Mouse (Mus musculus): ENCODE measurements around the gene Gpr137.
"Not testable (repeated sequence)": the region's sequence is repeated elsewhere in the genome, so short reads cannot be mapped to it uniquely, and the experiment has no call there.

The Gpr137 gene

DNA sequence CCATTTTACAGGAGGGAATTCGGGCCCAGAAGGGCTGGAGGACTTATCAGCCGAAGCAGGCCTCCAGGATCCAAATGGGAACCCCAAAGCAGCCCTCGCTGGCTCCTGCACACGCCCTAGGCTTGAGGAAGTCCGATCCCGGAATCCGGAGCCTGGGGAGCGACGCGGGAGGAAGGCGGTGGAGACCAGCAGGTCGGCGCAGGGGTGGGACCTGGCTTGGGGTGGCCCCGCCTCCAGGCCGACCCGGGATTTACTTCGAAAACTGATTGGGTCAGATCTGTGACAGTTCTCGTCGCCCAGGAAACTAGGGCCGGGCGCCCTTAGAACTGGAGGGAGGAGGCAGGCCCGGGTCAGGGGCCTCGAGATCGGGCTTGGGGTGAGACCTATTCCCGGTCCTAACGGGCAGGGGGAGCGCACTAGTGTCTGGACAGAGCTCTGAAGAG lies at the start of gene Gpr137:
Gene Gpr137 (minus strand): TSS at position 232 of the 443 bp plus-strand sequence.
- DNase-seq (ENCODE audit: low spot score): peak; percentile 95

DNA sequence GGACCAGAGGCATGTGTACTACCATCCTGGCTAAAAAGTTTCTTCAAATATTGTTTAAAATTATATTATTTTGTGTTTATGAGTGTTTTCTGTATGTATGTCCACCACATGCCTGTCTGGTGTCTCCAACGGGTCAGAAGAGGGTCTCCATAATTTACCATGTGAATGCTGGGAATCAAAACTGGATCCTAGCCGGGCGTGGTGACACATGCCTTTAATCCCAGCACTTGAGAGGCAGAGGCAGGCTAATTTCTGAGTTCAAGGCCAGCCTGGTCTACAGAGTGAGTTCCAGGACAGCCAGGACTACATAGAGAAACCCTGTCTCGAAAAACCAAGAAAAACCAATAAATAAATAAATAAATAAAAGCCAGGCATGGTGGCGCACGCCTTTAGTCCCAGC lies 48.9 kb upstream of the Gpr137 start:
- not testable (repeated sequence) for DNase-seq (ENCODE audit: low spot score)

- DNase-seq (ENCODE audit: low spot score): no peak
Observed at GRCm38 (mm10) chr19:6990712-6991111, 48.4 kb upstream of the Gpr137 start.

GRCm38 (mm10) chr19:6989251-6989650 lies 47.0 kb upstream of the Gpr137 start:
- no peak for DNase-seq (ENCODE audit: low spot score)

- no peak for DNase-seq (ENCODE audit: low spot score)
Observed at GRCm38 (mm10) chr19:6987904-6988285, 45.6 kb upstream of the Gpr137 start.

GRCm38 (mm10) chr19:6987061-6987903 lies 45.0 kb upstream of the Gpr137 start, which contains the start of gene Vegfb:
Vegfb (minus strand) TSS chr19:6987651.
- no peak for DNase-seq (ENCODE audit: low spot score)

DNA sequence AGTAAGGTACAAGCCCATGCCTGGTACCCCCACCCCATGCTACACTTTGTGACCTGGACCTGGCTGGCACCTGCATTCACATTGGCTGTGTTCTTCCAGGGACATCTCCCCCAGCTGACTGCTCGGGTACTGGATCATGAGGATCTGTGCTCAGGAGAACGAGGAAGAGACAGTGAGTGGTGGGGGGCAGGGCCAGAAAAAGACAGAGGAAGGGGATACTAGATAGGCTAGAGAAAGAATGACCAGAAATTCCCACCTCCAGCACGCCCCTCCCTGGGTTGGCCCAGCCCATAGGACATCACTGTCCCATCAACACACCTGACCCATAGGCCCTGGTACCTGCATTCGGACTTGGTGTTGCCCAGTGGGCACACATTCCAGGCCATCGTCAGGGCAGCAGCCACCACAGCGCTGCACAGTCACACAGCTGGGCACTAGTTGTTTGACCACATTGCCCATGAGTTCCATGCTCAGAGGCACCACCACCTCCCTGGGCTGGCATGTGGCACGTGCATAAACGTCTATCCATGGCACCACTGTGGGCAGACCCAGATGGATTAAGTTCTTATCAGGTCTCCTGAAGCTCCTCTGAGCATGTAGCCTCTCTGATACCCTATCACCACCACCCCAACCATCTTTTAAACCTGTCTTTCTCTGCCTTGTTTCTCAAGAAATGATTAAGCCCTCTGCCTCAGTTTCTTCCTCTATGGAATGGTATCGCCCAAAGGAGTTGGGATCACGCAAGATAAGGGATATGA lies 43.9 kb upstream of the Gpr137 start:
- no peak for DNase-seq (ENCODE audit: low spot score)

- no peak for DNase-seq (ENCODE audit: low spot score)
Observed at GRCm38 (mm10) chr19:6985300-6985699, 43.0 kb upstream of the Gpr137 start.

- no peak for DNase-seq (ENCODE audit: low spot score)
Observed at GRCm38 (mm10) chr19:6983621-6984020, 41.3 kb upstream of the Gpr137 start.

- no peak for DNase-seq (ENCODE audit: low spot score)
Observed at GRCm38 (mm10) chr19:6981465-6981864, 39.2 kb upstream of the Gpr137 start.

- peak; percentile 98 for DNase-seq (ENCODE audit: low spot score)
Observed at GRCm38 (mm10) chr19:6980381-6981093, 38.3 kb upstream of the Gpr137 start, which contains the start of gene Fkbp2. Fkbp2 (minus strand) TSS chr19:6980501.

- DNase-seq (ENCODE audit: low spot score): peak; percentile 99
Observed at GRCm38 (mm10) chr19:6979486-6980380, 37.5 kb upstream of the Gpr137 start.

DNA sequence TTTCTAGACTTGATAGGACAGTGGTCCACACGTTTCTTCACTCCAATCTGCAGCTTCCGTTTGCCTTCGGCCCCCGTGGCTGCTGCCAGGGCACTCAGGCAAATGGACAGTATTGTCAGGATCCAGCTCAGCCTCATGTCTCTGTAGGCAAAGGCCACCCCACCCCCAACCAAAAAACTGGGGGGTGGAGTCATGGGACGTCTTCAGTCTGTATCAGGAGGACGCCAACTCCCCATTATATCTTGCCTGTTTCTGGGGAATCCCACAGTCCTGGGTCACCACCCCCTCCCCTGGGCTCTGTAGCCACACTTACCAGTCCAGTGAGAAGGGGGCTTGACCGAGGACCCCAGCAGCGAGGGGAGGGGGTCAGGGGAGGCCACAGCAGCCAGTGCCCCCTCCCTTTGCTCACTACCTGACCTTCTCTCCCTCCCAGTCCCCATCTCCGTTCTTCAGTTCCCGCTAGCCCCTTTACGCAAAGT lies 36.8 kb upstream of the Gpr137 start:
- no peak for DNase-seq (ENCODE audit: low spot score)

DNA sequence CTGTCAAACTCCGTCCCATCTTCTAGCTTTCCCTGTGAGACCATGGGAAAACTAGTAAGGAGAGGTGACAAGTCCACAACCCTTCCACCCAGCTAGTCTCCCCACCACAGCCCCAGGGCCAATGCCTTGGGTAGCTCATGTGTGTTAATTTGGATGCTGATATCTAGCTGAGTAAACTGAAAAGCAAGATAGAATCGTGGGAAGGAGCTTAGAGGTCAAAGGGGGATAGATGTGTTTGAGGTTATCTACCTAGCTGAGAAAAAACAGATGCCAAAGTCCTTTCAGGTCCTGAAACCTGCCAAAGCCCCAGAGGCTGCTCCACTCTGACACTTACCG lies 36.3 kb upstream of the Gpr137 start:
- DNase-seq (ENCODE audit: low spot score): no peak

DNA sequence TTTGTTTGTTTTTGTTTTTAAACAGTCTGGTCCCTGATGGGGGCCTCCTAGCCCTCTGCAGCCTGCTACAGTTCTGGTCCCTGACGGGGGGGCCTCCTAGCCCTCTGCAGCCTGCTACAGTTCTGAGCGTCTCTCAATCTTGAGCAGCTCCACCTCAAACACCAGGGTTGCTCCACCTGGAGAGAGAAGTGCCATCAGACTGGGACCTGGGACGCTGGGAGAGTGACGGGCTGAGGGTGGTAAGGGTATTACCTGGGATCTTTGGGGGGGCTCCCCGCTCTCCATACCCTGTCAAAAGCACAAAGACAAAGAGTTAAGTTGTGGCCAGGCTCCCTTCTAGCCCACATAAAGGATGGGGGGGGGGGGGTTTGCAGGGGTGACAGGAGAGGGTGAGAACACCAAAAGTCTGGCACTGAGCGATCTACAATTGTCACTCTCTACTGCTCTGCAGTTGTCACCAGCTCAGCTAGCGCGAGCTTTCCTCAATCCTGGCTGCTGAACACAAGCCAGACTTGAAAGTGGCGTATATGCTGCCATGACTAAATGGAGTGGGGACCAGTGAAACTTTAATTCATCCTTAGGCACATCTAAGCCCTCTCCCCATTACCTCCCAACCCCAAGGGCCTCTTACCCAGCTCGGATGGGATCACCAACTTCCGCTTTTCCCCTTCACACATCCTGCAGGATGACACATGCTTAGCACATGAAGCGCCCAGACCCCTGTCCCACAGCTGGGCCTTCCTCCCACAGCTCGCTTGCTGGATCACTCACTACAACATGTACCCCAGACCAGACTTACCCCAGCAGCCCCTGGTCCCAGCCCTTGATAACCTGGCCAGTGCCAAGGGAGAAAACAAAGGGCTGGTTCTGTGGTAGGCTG lies 35.7 kb upstream of the Gpr137 start:
- no peak for DNase-seq (ENCODE audit: low spot score)

DNA sequence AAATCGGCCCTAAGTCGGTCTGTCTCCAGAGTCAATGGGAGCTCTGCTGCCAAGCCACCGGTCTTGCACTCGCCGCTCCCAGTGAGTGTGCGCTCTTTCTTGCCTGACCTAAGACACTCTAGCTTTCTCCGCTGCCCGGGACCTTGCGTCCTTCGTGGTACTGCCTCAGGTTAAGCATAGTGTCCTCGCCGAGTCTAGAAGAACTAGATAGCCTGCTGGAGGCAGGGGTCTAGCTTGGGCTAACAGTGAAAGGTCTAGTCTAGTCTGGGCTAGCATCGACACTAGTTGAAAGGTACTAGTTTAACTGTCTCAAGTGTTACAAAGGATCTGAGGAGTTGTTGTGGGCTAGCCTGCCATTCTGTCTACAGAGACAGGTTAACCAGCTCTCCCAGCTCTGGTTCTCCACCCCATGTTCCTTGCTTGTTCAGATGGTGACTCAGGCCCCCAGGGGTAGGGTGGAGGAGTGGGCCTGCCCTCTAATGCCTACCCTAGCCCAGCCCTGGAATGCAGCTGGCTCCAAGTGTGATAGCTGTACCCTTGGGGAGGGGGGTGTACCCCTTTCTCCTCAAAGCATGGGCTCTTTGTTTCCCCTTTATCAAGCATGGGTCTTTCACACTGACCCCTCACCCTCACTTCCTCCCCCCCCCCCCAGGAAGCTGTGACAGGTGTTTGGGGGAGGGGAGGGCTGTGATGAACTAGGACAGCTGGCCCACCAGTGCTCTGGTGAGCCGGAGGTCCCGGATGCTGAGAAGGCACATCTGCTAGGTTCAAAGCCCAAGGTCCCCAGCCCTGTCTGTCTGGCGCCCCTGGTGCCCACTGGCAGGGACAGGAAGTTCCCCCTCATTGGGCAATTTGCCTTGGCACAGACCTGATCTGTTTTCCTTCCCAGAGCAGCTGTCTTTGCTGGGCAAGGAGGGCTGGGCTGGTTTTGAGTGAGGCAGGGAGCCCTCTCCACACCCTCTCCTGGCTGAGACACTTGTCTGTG lies 33.5 kb upstream of the Gpr137 start, which contains the start of gene Plcb3:
Gene Plcb3 (minus strand): TSS at position 934 of the 985 bp plus-strand sequence.
- DNase-seq (ENCODE audit: low spot score): peak; percentile 73

DNA sequence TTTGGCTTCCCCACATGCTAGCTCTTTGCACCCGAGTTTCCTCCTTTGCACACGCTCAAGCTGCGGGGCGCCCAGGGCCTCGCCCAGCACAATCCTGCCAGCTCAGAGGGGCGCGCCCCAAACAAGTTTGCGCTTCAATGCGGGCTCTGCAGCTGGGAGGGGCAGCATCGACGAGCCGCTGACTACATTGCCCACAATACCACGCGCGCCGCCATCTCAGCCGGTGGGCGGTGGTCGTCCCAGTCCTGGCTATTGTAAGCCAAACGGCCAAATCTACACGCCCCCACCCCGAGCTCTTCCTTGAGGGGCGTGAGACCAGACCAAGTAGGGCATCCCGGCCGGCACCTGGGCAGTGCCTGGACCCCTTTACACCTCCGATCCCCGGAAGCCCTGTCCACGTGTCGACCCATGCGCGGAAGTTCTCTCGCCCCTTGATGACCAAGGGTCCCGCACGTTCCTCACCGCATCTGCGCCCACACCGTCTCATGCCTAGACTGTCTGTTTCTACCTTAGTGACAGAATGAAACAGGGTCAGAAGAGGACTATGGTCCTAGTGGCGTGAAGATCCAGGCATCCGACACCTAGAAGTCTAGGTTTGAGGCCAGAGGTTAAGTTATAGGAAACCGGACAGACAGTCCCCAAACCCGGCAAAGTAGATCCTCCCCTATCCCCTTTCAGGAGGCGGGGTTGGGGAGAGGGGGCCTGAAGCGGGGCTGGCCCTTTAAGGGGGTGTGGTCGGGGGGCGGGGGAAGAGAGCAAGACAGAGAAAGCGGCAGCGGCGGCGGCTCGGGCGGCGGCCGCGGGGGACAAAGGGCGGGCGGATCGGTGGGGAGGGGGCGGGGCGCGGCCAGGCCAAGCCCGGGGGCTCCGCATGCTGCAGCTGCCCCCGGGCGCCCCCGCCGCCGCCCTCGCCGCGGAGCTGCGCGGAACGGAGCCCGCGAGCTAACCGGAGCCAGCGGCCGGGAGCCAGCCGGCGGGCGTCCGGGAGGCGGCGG lies 32.2 kb upstream of the Gpr137 start, which contains the start of gene Ppp1r14b:
Gene Ppp1r14b (plus strand): TSS at position 758 of the 995 bp plus-strand sequence.
- DNase-seq (ENCODE audit: low spot score): peak; percentile 76

All from ovary, adult 18-20 months (tissue).